Mouse (Mus musculus) megakaryocyte, embryonic 14.5 days (primary cell): ENCODE measurements at regions not wholly inside any gene's neighbourhood (a gene's known extent, or its start where the extent isn't known, plus 50 kb on each side); places are given as distances from the start of the nearest gene placed in this dataset.

Experiments
- H3K27me3 ChIP-seq: replicated peaks from 2 replicates; pipeline ENCODE3; 2012; ENCODE audit warnings: inconsistent platforms
- H3K36me3 ChIP-seq: replicated peaks from 2 replicates; pipeline ENCODE3; 2012; ENCODE audit warnings: low read length, inconsistent platforms, mixed read lengths
- H3K4me1 ChIP-seq: 2 replicates; pipeline ENCODE4 v1.6.1; 2012; ENCODE audit warnings: inconsistent platforms
- H3K4me3 ChIP-seq: replicated peaks from 2 replicates; pipeline ENCODE3; 2012; ENCODE audit warnings: moderate library complexity, mild to moderate bottlenecking, inconsistent platforms
- H3K9me3 ChIP-seq: 2 replicates; pipeline ENCODE4 v1.6.1; 2012; ENCODE audit warnings: inconsistent platforms
- FLI1 ChIP-seq: IDR thresholded peaks from 2 replicates; pipeline ENCODE4 v1.6.1; 2012; ENCODE audit warnings: low read length, inconsistent platforms, mixed read lengths
- GATA1 ChIP-seq: IDR thresholded peaks from 3 replicates; pipeline ENCODE4 v1.6.1; 2012; ENCODE audit warnings: mixed read lengths, low read length, inconsistent platforms, borderline replicate concordance

DNA sequence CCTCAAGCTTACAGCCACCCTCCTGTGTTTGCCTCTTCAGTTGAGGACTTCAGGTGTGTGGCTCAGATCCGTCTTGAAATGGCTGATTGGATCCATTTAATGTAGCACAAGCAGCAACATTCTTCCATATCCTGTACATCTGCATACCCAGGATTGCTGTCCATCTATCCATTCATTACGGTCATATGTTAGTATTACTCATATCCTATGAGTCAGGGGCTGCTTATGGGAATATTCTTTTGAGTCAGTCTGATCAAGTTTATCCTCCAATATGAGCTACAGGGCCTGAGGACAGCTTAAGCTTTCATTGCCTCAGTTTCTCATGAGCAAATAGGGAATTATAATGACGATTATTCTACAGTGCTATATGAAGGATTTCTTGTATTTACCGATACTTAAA is 293.7 kb downstream of the Plpp3 start:
- Histone ChIP-seq H3K4me1 (peaks cover 8% of the 10 kb centered on the region; the same call in 1 of the 2 replicates), H3K27me3 (peaks cover 11% of the 10 kb centered on the region), H3K9me3 (no peaks in the 10 kb centered on the region), H3K36me3 (no peaks in the 10 kb centered on the region), H3K4me3 (no peak overlapping the region)
- TF ChIP-seq GATA1, result no peak
- no peak for TF ChIP-seq FLI1

GRCm38 (mm10) chr4:105451871-105452270 is 294.7 kb downstream of the Plpp3 start:
- H3K4me3 ChIP-seq, result no peak overlapping the region
- H3K36me3 ChIP-seq, result no peaks in the 10 kb centered on the region
- no peak for TF ChIP-seq GATA1
- no peak for TF ChIP-seq FLI1
- peaks cover 8% of the 10 kb centered on the region; the same call in 1 of the 2 replicates for H3K4me1 ChIP-seq
- H3K27me3 ChIP-seq, result peaks cover 11% of the 10 kb centered on the region
- no peaks in the 10 kb centered on the region for H3K9me3 ChIP-seq

- TF ChIP-seq FLI1 (no peak), GATA1 (no peak)
- Histone ChIP-seq H3K4me3 (no peak overlapping the region), H3K4me1 (no peaks in the 10 kb centered on the region), H3K36me3 (no peaks in the 10 kb centered on the region), H3K27me3 (peaks cover 5% of the 10 kb centered on the region), H3K9me3 (0 out of 2 replicates have a peak, but pooled peaks cover 3% of the 10 kb centered on the region)
These were observed 299.9 kb downstream of the Plpp3 start for GRCm38 (mm10) chr4:105456955-105457621.

GRCm38 (mm10) chr4:105459991-105460688 is 303.0 kb downstream of the Plpp3 start:
- Histone ChIP-seq H3K36me3 (no peaks in the 10 kb centered on the region), H3K4me1 (no peaks in the 10 kb centered on the region), H3K9me3 (peaks cover 3% of the 10 kb centered on the region; the same call in 1 of the 2 replicates), H3K4me3 (no peak overlapping the region), H3K27me3 (no peaks in the 10 kb centered on the region)
- no peak for TF ChIP-seq FLI1
- TF ChIP-seq GATA1, result no peak

GRCm38 (mm10) chr4:105460689-105461005 is 303.5 kb downstream of the Plpp3 start:
- no peaks in the 10 kb centered on the region for H3K36me3 ChIP-seq
- H3K4me3 ChIP-seq, result no peak overlapping the region
- H3K9me3 ChIP-seq, result peaks cover 5% of the 10 kb centered on the region; the same call in 1 of the 2 replicates
- no peaks in the 10 kb centered on the region for H3K4me1 ChIP-seq
- no peaks in the 10 kb centered on the region for H3K27me3 ChIP-seq
- TF ChIP-seq GATA1 (no peak), FLI1 (no peak)

GRCm38 (mm10) chr4:105467811-105468210 is 310.7 kb downstream of the Plpp3 start:
- Histone ChIP-seq H3K9me3 (peaks cover 3% of the 10 kb centered on the region; the same call in 1 of the 2 replicates), H3K4me3 (no peak overlapping the region), H3K36me3 (no peaks in the 10 kb centered on the region), H3K27me3 (no peaks in the 10 kb centered on the region), H3K4me1 (peaks cover 5% of the 10 kb centered on the region)
- no peak for TF ChIP-seq FLI1
- no peak for TF ChIP-seq GATA1

GRCm38 (mm10) chr4:105469300-105469821 is 312.2 kb downstream of the Plpp3 start:
- Histone ChIP-seq H3K36me3 (no peaks in the 10 kb centered on the region), H3K27me3 (peaks cover 2% of the 10 kb centered on the region), H3K4me1 (peaks cover 5% of the 10 kb centered on the region), H3K9me3 (peaks cover 3% of the 10 kb centered on the region; the same call in 1 of the 2 replicates), H3K4me3 (no peak overlapping the region)
- no peak for TF ChIP-seq FLI1
- no peak for TF ChIP-seq GATA1

DNA sequence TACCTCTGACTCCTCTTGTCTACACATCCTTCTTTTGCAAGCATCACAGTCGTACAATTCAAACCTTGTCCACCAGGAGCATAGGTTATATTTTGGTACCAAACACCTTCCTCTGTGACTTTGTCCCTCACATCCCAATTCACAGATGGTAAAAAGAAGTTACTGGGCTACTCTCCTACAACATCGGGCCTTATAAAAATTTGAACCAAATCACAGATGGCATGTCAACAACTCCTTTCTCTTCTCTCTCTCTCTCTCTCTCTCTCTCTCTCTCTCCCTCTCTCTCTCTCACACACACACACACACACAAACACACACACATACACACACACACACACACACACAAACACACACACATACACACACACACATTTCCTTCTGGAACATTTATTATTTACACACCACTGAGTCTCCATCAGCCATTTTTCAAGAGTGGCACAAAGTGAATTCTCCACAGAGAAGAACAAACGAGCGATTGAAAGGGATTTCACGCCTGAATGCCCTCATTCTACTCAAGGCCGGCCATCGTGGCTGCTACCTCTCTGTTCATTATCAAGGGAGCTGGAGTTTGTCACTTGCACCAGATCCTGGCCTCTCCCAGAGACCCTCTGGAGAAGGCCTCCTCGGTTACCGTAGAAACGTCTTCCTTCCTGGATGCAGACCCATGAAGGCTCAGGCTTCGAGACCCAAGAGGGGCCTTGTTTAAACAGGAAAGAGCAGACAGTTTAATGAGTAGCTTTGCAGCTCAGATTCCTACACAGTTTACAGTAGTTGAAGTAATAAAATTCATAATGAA is 314.7 kb upstream of the Gm12728 start:
- no peak for TF ChIP-seq GATA1
- no peak for TF ChIP-seq FLI1
- H3K9me3 ChIP-seq, result no peaks in the 10 kb centered on the region
- no peak overlapping the region for H3K4me3 ChIP-seq
- no peaks in the 10 kb centered on the region for H3K36me3 ChIP-seq
- H3K4me1 ChIP-seq, result peaks cover 14% of the 10 kb centered on the region
- peaks cover 2% of the 10 kb centered on the region for H3K27me3 ChIP-seq

GRCm38 (mm10) chr4:105476332-105476731 is 313.3 kb upstream of the Gm12728 start:
- peaks cover 16% of the 10 kb centered on the region for H3K4me1 ChIP-seq
- no peaks in the 10 kb centered on the region for H3K36me3 ChIP-seq
- no peak overlapping the region for H3K4me3 ChIP-seq
- no peaks in the 10 kb centered on the region for H3K9me3 ChIP-seq
- TF ChIP-seq FLI1 (no peak), GATA1 (no peak)
- H3K27me3 ChIP-seq, result peaks cover 2% of the 10 kb centered on the region
